7 mouse cellular contexts compared by ENCODE assay signal in the genomic region with DNA sequence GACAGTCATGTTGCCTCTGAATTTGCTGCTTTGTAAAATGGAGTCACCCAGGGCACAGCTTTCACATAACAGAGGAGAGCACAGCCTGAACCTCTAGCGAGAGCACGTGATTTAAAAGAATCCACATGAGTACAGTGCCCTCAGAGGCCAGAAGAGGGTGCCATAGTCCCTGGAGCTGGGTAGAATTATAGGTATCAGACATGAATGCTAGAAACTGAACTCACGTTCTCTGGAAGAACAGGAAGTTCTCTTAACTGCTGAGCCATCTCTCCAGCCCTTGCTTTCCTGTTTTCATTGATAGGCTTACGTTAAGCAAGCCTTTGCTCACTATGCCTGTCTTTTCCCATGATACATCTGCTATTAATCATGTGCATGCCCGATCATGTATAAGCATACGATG.
DNase-seq lines count a peak whose midpoint lies in the region; ATAC-seq lines count a peak whose summit lies in the region.

No protein-coding gene starts in this region.

- no peaks in the 10 kb centered on the region for H3K27me3 ChIP-seq in limb, embryonic 11.5 days (ENCODE audit: control insufficient read depth, insufficient read depth, low read length)
- no peaks in the 10 kb centered on the region for H3K27me3 ChIP-seq in midbrain, embryonic 16.5 days (ENCODE audit: control insufficient read depth, insufficient read depth, low read depth, low read length)

- 51% methylated on average over 6 of the region's 6 CpGs for WGBS in limb, embryonic 11.5 days
- WGBS in midbrain, embryonic 16.5 days, result 54% methylated on average over 6 of the region's 6 CpGs

- no peak overlapping the region for H3K27ac ChIP-seq in limb, embryonic 11.5 days (replicated peaks; ENCODE audit: low read depth, low read length)
- H3K27ac ChIP-seq in midbrain, embryonic 16.5 days (ENCODE audit: low read length), result no peak overlapping the region

- H3K4me3 ChIP-seq in limb, embryonic 11.5 days (ENCODE audit: low read depth, low read length), result no peak overlapping the region
- no peak overlapping the region for H3K4me3 ChIP-seq in midbrain, embryonic 16.5 days (ENCODE audit: low read depth, low read length)

- H3K4me1 ChIP-seq in limb, embryonic 11.5 days (ENCODE audit: control insufficient read depth, insufficient read depth, low read length), result no peaks in the 10 kb centered on the region
- H3K4me1 ChIP-seq in midbrain, embryonic 16.5 days (ENCODE audit: control insufficient read depth, insufficient read depth, low read length), result no peaks in the 10 kb centered on the region

- ATAC-seq in activated CD4-positive, CD25-positive, alpha-beta regulatory T cell, adult 4 months, result peak; percentile 98
- ATAC-seq in limb, embryonic 11.5 days (ENCODE audit: insufficient number of reproducible peaks, low FRiP score, low TSS enrichment, low read depth), result peak; percentile 68; the same call in 1 of the 2 replicates
- ATAC-seq in midbrain, embryonic 16.5 days, result peak; percentile 67; the same call in 1 of the 2 replicates

- no peak overlapping the region for H3K4me2 ChIP-seq in limb, embryonic 11.5 days (ENCODE audit: low read depth, severe bottlenecking)
- no peak overlapping the region for H3K4me2 ChIP-seq in midbrain, embryonic 16.5 days (ENCODE audit: low read length)

- no peaks in the 10 kb centered on the region for H3K9me3 ChIP-seq in limb, embryonic 11.5 days (ENCODE audit: control insufficient read depth, low read length)
- H3K9me3 ChIP-seq in midbrain, embryonic 16.5 days (replicated peaks; ENCODE audit: control insufficient read depth, low read length, poor library complexity, severe bottlenecking), result no peaks in the 10 kb centered on the region

- no peaks in the 10 kb centered on the region for H3K36me3 ChIP-seq in limb, embryonic 11.5 days (ENCODE audit: control insufficient read depth, insufficient read depth, low read length)
- H3K36me3 ChIP-seq in midbrain, embryonic 16.5 days (ENCODE audit: control insufficient read depth, insufficient read depth, low read length), result no peaks in the 10 kb centered on the region

- no peak overlapping the region for H3K9ac ChIP-seq in limb, embryonic 11.5 days (ENCODE audit: low read length)
- H3K9ac ChIP-seq in midbrain, embryonic 16.5 days (ENCODE audit: low read depth, low read length), result no peak overlapping the region

- peak; percentile 65 to 81 for DNase-seq in cerebellum, postnatal 25 days
- peak; percentile 55 to 88 for DNase-seq in frontal cortex, postnatal 36 days (ENCODE audit: low spot score in 2 of 2)
- DNase-seq in kidney, adult 8-10 months, result peak; percentile 66 to 85
- peak; percentile 70 for DNase-seq in limb, embryonic 11.5 days (ENCODE audit: low spot score)
- peak; percentile 48 to 82 for DNase-seq in spleen, postnatal 10 days (ENCODE audit: low spot score in 2 of 2)
